Mouse (Mus musculus) CH12.LX (cell line): ENCODE measurements around the gene Runx2. TPM values are rescaled to one million over a fixed set of nuclear protein-coding genes. Genes with fewer than 3 reads are reported as not detected.
A peak's percentile ranks its signal among the peaks of the same experiment; 100 is the strongest.

Experiments
- DNase-seq: peaks from one replicate; pipeline ENCODE4 v3.0.0-alpha.2; 2013; ENCODE audit errors: extremely low read depth
- H3K27ac ChIP-seq: 2 replicates; pipeline ENCODE4 v1.5.1; 2012; ENCODE audit warnings: low read depth, mild to moderate bottlenecking, control low read depth, moderate library complexity; ENCODE audit not compliant: insufficient read depth
- H3K27me3 ChIP-seq: replicated peaks from 2 replicates; pipeline ENCODE3; 2012; ENCODE audit warnings: inconsistent platforms
- H3K36me3 ChIP-seq, 2 experiments: replicated peaks in 1 of 2; 2 replicates each; pipeline versions ENCODE3 to v1.6.1; 2012; ENCODE audit warnings: inconsistent platforms in 1 of 2, low read length in 1 of 2, mild to moderate bottlenecking in 1 of 2, mixed read lengths in 1 of 2, moderate library complexity in 1 of 2; ENCODE audit not compliant: control insufficient read depth in 1 of 2, insufficient read depth in 1 of 2
- H3K4me1 ChIP-seq, 2 experiments: 2 replicates each; pipeline ENCODE4 v1.6.1; 2012; ENCODE audit warnings: inconsistent platforms in 1 of 2, moderate library complexity in 1 of 2; ENCODE audit not compliant: insufficient read depth in 2 of 2, control insufficient read depth in 1 of 2
- H3K4me2 ChIP-seq: 2 replicates; pipeline ENCODE4 v1.6.1; 2012; ENCODE audit warnings: low read depth, mild to moderate bottlenecking, control low read depth; ENCODE audit not compliant: poor library complexity, insufficient read depth, severe bottlenecking
- H3K4me3 ChIP-seq, 3 experiments: fragments of 150-350 bp in 1 of 3; sonication (generic) in 1 of 3; replicated peaks in 1 of 3; 2 replicates each; pipeline versions ENCODE3 to v1.5.1; 2011 to 2012; ENCODE audit warnings: low read depth in 2 of 3, low read length in 2 of 3, mild to moderate bottlenecking in 2 of 3, moderate library complexity in 2 of 3, control low read depth in 1 of 3, improper control_type of control experiment in 1 of 3, inconsistent platforms in 1 of 3, mixed read lengths in 1 of 3; ENCODE audit not compliant: poor library complexity in 1 of 3
- H3K79me2 ChIP-seq: replicated peaks from 2 replicates; pipeline ENCODE4 v1.6.1; 2012; ENCODE audit warnings: mild to moderate bottlenecking, moderate library complexity; ENCODE audit not compliant: control insufficient read depth, poor library complexity, insufficient read depth, severe bottlenecking; ENCODE audit errors: extremely low read depth
- H3K9ac ChIP-seq: 2 replicates; pipeline ENCODE4 v1.6.1; 2012; ENCODE audit warnings: low read depth, mild to moderate bottlenecking, control low read depth, moderate library complexity; ENCODE audit not compliant: insufficient read depth
- H3K9me3 ChIP-seq: replicated peaks from 2 replicates; pipeline ENCODE3; 2012; ENCODE audit warnings: low read length, inconsistent platforms, mixed read lengths
- BHLHE40 ChIP-seq: IDR thresholded peaks from 2 replicates; pipeline ENCODE4 v1.6.1; 2011; ENCODE audit warnings: mild to moderate bottlenecking, low read depth, low read length, improper control_type of control experiment
- CHD1 ChIP-seq: IDR thresholded peaks from 2 replicates; pipeline ENCODE4 v1.6.1; 2012; ENCODE audit warnings: low read depth, low read length, improper control_type of control experiment, inconsistent platforms
- CHD2 ChIP-seq: IDR thresholded peaks from 2 replicates; pipeline ENCODE4 v1.6.1; 2011; ENCODE audit warnings: low read length, improper control_type of control experiment
- CTCF ChIP-seq, 2 experiments: IDR thresholded peaks in 1 of 2; conservative IDR thresholded peaks in 1 of 2; 2 replicates each; pipeline ENCODE4 v1.5.1; 2011 to 2012; ENCODE audit warnings: low read depth in 2 of 2, low read length in 2 of 2, improper control_type of control experiment in 1 of 2, inconsistent platforms in 1 of 2, mild to moderate bottlenecking in 1 of 2, moderate library complexity in 1 of 2
- E2F4 ChIP-seq: IDR thresholded peaks from 2 replicates; pipeline ENCODE4 v1.6.1; 2011; ENCODE audit warnings: low read depth, low read length, improper control_type of control experiment; ENCODE audit not compliant: insufficient replicate concordance
- ELF1 ChIP-seq: IDR thresholded peaks from 2 replicates; pipeline ENCODE4 v1.6.1; 2014; ENCODE audit warnings: low read depth, mild to moderate bottlenecking, inconsistent platforms, low read length, improper control_type of control experiment
- EP300 ChIP-seq: IDR thresholded peaks from 2 replicates; pipeline ENCODE4 v1.6.1; 2011; ENCODE audit warnings: low read length, improper control_type of control experiment
- ETS1 ChIP-seq: conservative IDR thresholded peaks from 2 replicates; pipeline ENCODE4 v1.6.1; 2012; ENCODE audit warnings: low read depth, mild to moderate bottlenecking, inconsistent platforms, low read length, improper control_type of control experiment, moderate library complexity
- GABPA ChIP-seq: IDR thresholded peaks from 2 replicates; pipeline ENCODE4 v1.6.1; 2012; ENCODE audit warnings: low read depth, low read length, improper control_type of control experiment, inconsistent platforms; ENCODE audit not compliant: insufficient replicate concordance
- HCFC1 ChIP-seq: IDR thresholded peaks from 2 replicates; pipeline ENCODE4 v1.6.1; 2012; ENCODE audit warnings: low read depth, mild to moderate bottlenecking, inconsistent platforms, low read length, improper control_type of control experiment
- IRF4 ChIP-seq: IDR thresholded peaks from 2 replicates; pipeline ENCODE4 v1.6.1; 2014; ENCODE audit warnings: low read depth, mild to moderate bottlenecking, inconsistent platforms, low read length, improper control_type of control experiment
- JUN ChIP-seq: IDR thresholded peaks from 2 replicates; pipeline ENCODE4 v1.6.1; 2011; ENCODE audit warnings: low read depth, mild to moderate bottlenecking, low read length, improper control_type of control experiment, moderate library complexity; ENCODE audit not compliant: insufficient read depth
- JUND ChIP-seq: conservative IDR thresholded peaks from 2 replicates; pipeline ENCODE4 v1.6.1; 2011; ENCODE audit warnings: low read depth, low read length, improper control_type of control experiment
- KAT2A ChIP-seq: IDR thresholded peaks from 2 replicates; pipeline ENCODE4 v1.6.1; 2012; ENCODE audit warnings: low read length, improper control_type of control experiment, inconsistent platforms; ENCODE audit not compliant: insufficient replicate concordance
- MAFK ChIP-seq: IDR thresholded peaks from 2 replicates; pipeline ENCODE4 v1.6.1; 2011; ENCODE audit warnings: low read length, improper control_type of control experiment; ENCODE audit not compliant: insufficient replicate concordance
- MAX ChIP-seq: IDR thresholded peaks from 2 replicates; pipeline ENCODE4 v1.6.1; 2011; ENCODE audit warnings: low read length, improper control_type of control experiment
- MAZ ChIP-seq: IDR thresholded peaks from 2 replicates; pipeline ENCODE4 v1.6.1; 2012; ENCODE audit warnings: low read depth, mild to moderate bottlenecking, inconsistent platforms, low read length, improper control_type of control experiment, moderate library complexity
- MEF2A ChIP-seq: IDR thresholded peaks from 2 replicates; pipeline ENCODE4 v1.6.1; 2014; ENCODE audit warnings: low read depth, mild to moderate bottlenecking, inconsistent platforms, low read length, improper control_type of control experiment, borderline replicate concordance
- MXI1 ChIP-seq: IDR thresholded peaks from 2 replicates; pipeline ENCODE4 v1.6.1; 2011; ENCODE audit warnings: mild to moderate bottlenecking, low read depth, low read length, improper control_type of control experiment
- MYC ChIP-seq: IDR thresholded peaks from 2 replicates; pipeline ENCODE4 v1.6.1; 2011; ENCODE audit warnings: low read depth, mild to moderate bottlenecking, improper control_type of control experiment, low read length
- NELFE ChIP-seq: IDR thresholded peaks from 2 replicates; pipeline ENCODE4 v1.6.1; 2011; ENCODE audit warnings: low read depth, low read length, improper control_type of control experiment
- NRF1 ChIP-seq: IDR thresholded peaks from 2 replicates; pipeline ENCODE4 v1.6.1; 2014; ENCODE audit warnings: low read depth, mild to moderate bottlenecking, inconsistent platforms, low read length, improper control_type of control experiment, moderate library complexity
- PAX5 ChIP-seq: IDR thresholded peaks from 2 replicates; pipeline ENCODE4 v1.6.1; 2012; ENCODE audit warnings: low read length, inconsistent platforms, mixed read lengths
- POLR2A ChIP-seq: IDR thresholded peaks from 2 replicates; pipeline ENCODE4 v1.6.1; 2011; ENCODE audit warnings: low read depth, mild to moderate bottlenecking, improper control_type of control experiment, low read length
- POLR2AphosphoS2 ChIP-seq: IDR thresholded peaks from 2 replicates; pipeline ENCODE4 v1.6.1; 2011; ENCODE audit warnings: low read depth, low read length, improper control_type of control experiment
- RAD21 ChIP-seq: IDR thresholded peaks from 2 replicates; pipeline ENCODE4 v1.6.1; 2011; ENCODE audit warnings: low read depth, mild to moderate bottlenecking, low read length, improper control_type of control experiment, moderate library complexity
- RCOR1 ChIP-seq: conservative IDR thresholded peaks from 2 replicates; pipeline ENCODE4 v1.6.1; 2012; ENCODE audit warnings: low read depth, mild to moderate bottlenecking, inconsistent platforms, low read length, improper control_type of control experiment
- SIN3A ChIP-seq: IDR thresholded peaks from 2 replicates; pipeline ENCODE4 v1.6.1; 2012; ENCODE audit warnings: low read length, improper control_type of control experiment, inconsistent platforms
- SMC3 ChIP-seq: IDR thresholded peaks from 2 replicates; pipeline ENCODE4 v1.6.1; 2011; ENCODE audit warnings: low read depth, low read length, improper control_type of control experiment
- TBP ChIP-seq: conservative IDR thresholded peaks from 2 replicates; pipeline ENCODE4 v1.6.1; 2011; ENCODE audit warnings: low read depth, low read length, improper control_type of control experiment
- TCF12 ChIP-seq: IDR thresholded peaks from 2 replicates; pipeline ENCODE4 v1.6.1; 2014; ENCODE audit warnings: low read depth, mild to moderate bottlenecking, inconsistent platforms, low read length, improper control_type of control experiment
- UBTF ChIP-seq: IDR thresholded peaks from 2 replicates; pipeline ENCODE4 v1.6.1; 2012; ENCODE audit warnings: low read depth, mild to moderate bottlenecking, inconsistent platforms, low read length, improper control_type of control experiment, moderate library complexity
- USF1 ChIP-seq: IDR thresholded peaks from 2 replicates; pipeline ENCODE4 v1.6.1; 2014; ENCODE audit warnings: low read depth, mild to moderate bottlenecking, inconsistent platforms, low read length, improper control_type of control experiment
- USF2 ChIP-seq: conservative IDR thresholded peaks from 2 replicates; pipeline ENCODE4 v1.6.1; 2011; ENCODE audit warnings: low read depth, low read length, improper control_type of control experiment
- ZC3H11A ChIP-seq: IDR thresholded peaks from 2 replicates; pipeline ENCODE4 v1.6.1; 2012; ENCODE audit warnings: low read depth, mild to moderate bottlenecking, inconsistent platforms, low read length, improper control_type of control experiment
- ZKSCAN1 ChIP-seq: IDR thresholded peaks from 2 replicates; pipeline ENCODE4 v1.6.1; 2012; ENCODE audit warnings: low read depth, inconsistent platforms, low read length, improper control_type of control experiment, borderline replicate concordance
- ZMIZ1 ChIP-seq: IDR thresholded peaks from 2 replicates; pipeline ENCODE4 v1.6.1; 2012; ENCODE audit warnings: low read depth, mild to moderate bottlenecking, inconsistent platforms, low read length, improper control_type of control experiment
- ZNF384 ChIP-seq: IDR thresholded peaks from 2 replicates; pipeline ENCODE4 v1.6.1; 2012; ENCODE audit warnings: low read depth, low read length, improper control_type of control experiment, inconsistent platforms
- dilution Hi-C: fragments of 300-500 bp; cut with MboI; formaldehyde crosslinking; loops from 2 replicates; pipeline ENCODE4 v1.14.3; 2020; ENCODE audit warnings: low sequenced_read_pairs; ENCODE audit not compliant: extremely low pct_unique_long_range_greater_than_20kb, extremely low pct_ligation_motif_present
- in situ Hi-C: fragments of 300-500 bp; cut with MboI; formaldehyde crosslinking; loops from 3 replicates; pipeline ENCODE4 v1.14.3; 2019; ENCODE audit warnings: low sequenced_read_pairs, low pct_ligation_motif_present, low pct_unique_long_range_greater_than_20kb, mixed read lengths
- polyA plus RNA-seq: library from polyadenylated mRNA; unstranded; fragments of >175 nt; gene quantifications from 2 replicates; pipeline ENCODE4 v1.2.1, GENCODE M21; 2012; ENCODE audit warnings: low read depth; ENCODE audit not compliant: insufficient read length
- total RNA-seq, 2 experiments: library from RNA; depleted of rRNA; stranded (reverse); fragments of 300-350 nt in 1 of 2; fragments of >200 nt in 1 of 2; gene quantifications; 2 replicates each; pipeline ENCODE4 v1.2.3; 2012 to 2014

The Runx2 gene
- total and polyA plus RNA-seq, 3 experiments = 0.70 to 1.4 (median 1.1) TPM

DNA sequence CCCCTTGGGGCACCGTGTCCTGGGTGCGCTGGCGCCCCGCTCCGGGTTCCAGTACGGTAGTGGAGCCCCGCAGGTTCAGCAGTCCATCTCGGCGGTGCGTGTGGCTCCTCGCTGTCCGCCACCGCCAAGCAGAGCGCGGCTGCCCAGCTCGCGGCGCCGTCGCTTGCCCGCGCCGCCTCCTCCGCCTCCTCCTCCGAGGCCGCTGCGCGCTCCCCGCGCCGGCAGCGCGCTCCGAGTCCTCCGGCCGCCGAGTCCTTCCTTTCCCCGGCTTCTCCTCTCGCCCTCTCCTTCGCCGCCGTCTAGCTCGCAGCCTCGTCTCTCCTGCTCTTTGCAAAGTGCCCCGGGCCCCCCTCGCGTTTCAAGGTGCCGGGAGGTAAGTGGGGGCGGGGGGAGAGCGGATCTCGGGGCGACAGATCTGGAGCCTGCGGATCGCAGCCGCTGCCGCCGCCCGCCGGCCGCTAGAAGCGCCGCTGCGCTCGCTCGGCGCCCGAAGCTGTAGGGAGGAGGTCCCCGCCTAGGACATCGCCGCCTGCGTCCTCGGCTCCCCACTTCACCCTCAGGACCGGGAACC lies 78.5 kb downstream of the Runx2 start:
- Histone ChIP-seq H3K9ac (peak overlapping the region; percentile 72), H3K4me3 (peak overlapping the region; percentile 65 to 80 (median 66)), H3K27ac (peak overlapping the region; percentile 64; the same call in 1 of the 2 replicates), H3K36me3 (no peaks in the 10 kb centered on the region), H3K27me3 (peaks cover 12% of the 10 kb centered on the region), H3K9me3 (peaks cover 8% of the 10 kb centered on the region), H3K79me2 (no peaks in the 10 kb centered on the region), H3K4me1 (peaks cover 6 to 8% of the 10 kb centered on the region in 2 experiments), H3K4me2 (peak overlapping the region; percentile 72)
- dilution Hi-C loops = no loop called here
- TF ChIP-seq JUN (no peak), RAD21 (peak; percentile 40), SIN3A (no peak; the same call in 1 of the 2 replicates), HCFC1 (no peak), UBTF (peak; percentile 97), MAFK (no peak), RCOR1 (no peak), MXI1 (no peak), PAX5 (no peak), ZNF384 (no peak), ELF1 (no peak), TBP (0 out of 2 replicates have a peak, but pooled peaks have one; percentile 4), EP300 (no peak), CTCF (conservative IDR thresholded peaks at IDR 0.05 in 1 of 2, IDR thresholded peaks at IDR 0.05 in 1 of 2; ENCODE audit: low read depth in 2 of 2, low read length in 2 of 2) (peak in 1 of 2 experiments; percentile 56; a peak in 2 of 4 replicates), BHLHE40 (no peak), E2F4 (no peak), TCF12 (no peak; the same call in 1 of the 2 replicates), POLR2A (0 out of 2 replicates have a peak, but pooled peaks have one; percentile 25), NELFE (0 out of 2 replicates have a peak, but pooled peaks have one; percentile 36), ZKSCAN1 (no peak), USF2 (no peak), MEF2A (peak; percentile 51; the same call in 1 of the 2 replicates), CHD2 (no peak), USF1 (no peak), MAZ (no peak), CHD1 (no peak), KAT2A (no peak), NRF1 (0 out of 2 replicates have a peak, but pooled peaks have one; percentile 8), POLR2AphosphoS2 (no peak), SMC3 (peak; percentile 50; the same call in 1 of the 2 replicates), MYC (no peak), GABPA (no peak), ETS1 (no peak), ZMIZ1 (0 out of 2 replicates have a peak, but pooled peaks have one; percentile 38), ZC3H11A (no peak), JUND (no peak), IRF4 (peak; percentile 41; the same call in 1 of the 2 replicates), MAX (no peak)
- DNase-seq = peak; percentile 40
- in situ Hi-C loops = loop anchor here (10.0 to 25.0 kb wide), 4 partner anchors 271 to 651 kb away; no protein-coding TSS in a partner anchor
